Mouse (Mus musculus) left cerebral cortex, adult 9 months (tissue): ENCODE data around the gene Gm17078.
"Not testable (repeated sequence)": the region's sequence is repeated elsewhere in the genome, so short reads cannot be mapped to it uniquely, and the experiment has no call there.

Source experiments
- DNase-seq, 2 experiments: peaks; one replicate each; pipeline ENCODE4 v3.0.0; 2022; ENCODE audit warnings: low spot score in 2 of 2

Gene Gm17078

GRCm38 (mm10) chr14:51611210-51611609, at the start of gene Gm17078:
Gm17078 (minus strand) TSS chr14:51611310.
- no peak for DNase-seq

GRCm38 (mm10) chr14:51635566-51635965, 24.5 kb upstream of the Gm17078 start, which contains the start of gene Gm4181:
Gm4181 (minus strand) TSS chr14:51635666.
- not testable (repeated sequence) for DNase-seq

GRCm38 (mm10) chr14:51632426-51632825, 21.3 kb upstream of the Gm17078 start:
- DNase-seq = peak in 1 of 2 experiments; percentile 18

GRCm38 (mm10) chr14:51592039-51592438, 19.1 kb downstream of the Gm17078 start, which contains the start of gene Gm17174:
Gm17174 (minus strand) TSS chr14:51592139.
- DNase-seq = not testable (repeated sequence)

GRCm38 (mm10) chr14:51573963-51574362, 37.1 kb downstream of the Gm17078 start, which contains the start of gene Gm17175:
Gm17175 (minus strand) TSS chr14:51574063.
- not testable (repeated sequence) for DNase-seq
